Mouse (Mus musculus) hindbrain, embryonic 14.5 days (tissue): ENCODE measurements at regions not wholly inside any gene's neighbourhood (a gene's known extent, or its start where the extent isn't known, plus 50 kb on each side); places are given as distances from the start of the nearest gene placed in this dataset.

Source experiments
- ATAC-seq: fragments of 200-750 bp; cut with Nextera tagmentation; 2 replicates; pipeline ENCODE4 v1.8.0; 2017; ENCODE audit warnings: moderate number of reproducible peaks, mild to moderate bottlenecking, moderate TSS enrichment, moderate library complexity; ENCODE audit not compliant: low FRiP score
- DNase-seq: peaks from one replicate; pipeline ENCODE4 v3.0.0-alpha.2; 2015; ENCODE audit warnings: low spot score
- H3K27ac ChIP-seq: fragments of 300-500 bp; sonication (generic); 2 replicates; pipeline ENCODE4 v1.5.1; 2014; ENCODE audit warnings: mild to moderate bottlenecking, moderate library complexity
- H3K27me3 ChIP-seq: fragments of 300-500 bp; sonication (generic); 2 replicates; pipeline ENCODE4 v1.6.1; 2014; ENCODE audit warnings: mild to moderate bottlenecking, low read length, mixed read lengths; ENCODE audit not compliant: control insufficient read depth, insufficient read depth
- H3K36me3 ChIP-seq: fragments of 300-500 bp; sonication (generic); replicated peaks from 2 replicates; pipeline ENCODE4 v1.6.1; 2014; ENCODE audit not compliant: control insufficient read depth, insufficient read depth
- H3K4me1 ChIP-seq: fragments of 300-500 bp; sonication (generic); replicated peaks from 2 replicates; pipeline ENCODE4 v1.6.1; 2014; ENCODE audit warnings: antibody characterized with exemption, low read length, mixed read lengths; ENCODE audit not compliant: control insufficient read depth, insufficient read depth
- H3K4me2 ChIP-seq: fragments of 300-500 bp; sonication (generic); replicated peaks from 2 replicates; pipeline ENCODE4 v1.6.1; 2014; ENCODE audit warnings: mild to moderate bottlenecking, moderate library complexity
- H3K4me3 ChIP-seq: fragments of 300-500 bp; sonication (generic); replicated peaks from 2 replicates; pipeline ENCODE4 v1.5.1; 2014; ENCODE audit warnings: mild to moderate bottlenecking, low read length
- H3K9ac ChIP-seq: fragments of 300-500 bp; sonication (generic); 2 replicates; pipeline ENCODE4 v1.6.1; 2014
- H3K9me3 ChIP-seq: fragments of 300-500 bp; sonication (generic); 2 replicates; pipeline ENCODE4 v1.6.1; 2016; ENCODE audit warnings: low read length; ENCODE audit not compliant: control insufficient read depth
- WGBS: fragments of 180-500 bp; shearing (Covaris S2); extraction: QIAGEN DNeasy Blood & Tissue Kit; methylation state at CpG from one replicate; pipeline ENCODE4 v1.1.7; 2014; 5-methylcytosine and 5-hydroxymethylcytosine counted together

- no peak for ATAC-seq
These were observed 431.3 kb upstream of the Reg3g start for GRCm38 (mm10) chr6:78899952-78900351.

GRCm38 (mm10) chr6:78892730-78893129 is 424.1 kb upstream of the Reg3g start:
- Histone ChIP-seq H3K27ac (no peak overlapping the region), H3K27me3 (no peaks in the 10 kb centered on the region), H3K4me2 (no peak overlapping the region), H3K4me1 (no peaks in the 10 kb centered on the region), H3K9me3 (no peaks in the 10 kb centered on the region), H3K4me3 (no peak overlapping the region), H3K36me3 (no peaks in the 10 kb centered on the region), H3K9ac (no peak overlapping the region)
- ATAC-seq: no peak
- WGBS: 84% methylated on average over 3 of the region's 3 CpGs
- DNase-seq: no peak

More at GRCm38 (mm10) chr6:78899952-78900351, 431.3 kb upstream of the Reg3g start:
- 5% methylated on average over 2 of the region's 2 CpGs for WGBS
- Histone ChIP-seq H3K27ac (no peak overlapping the region), H3K4me2 (no peak overlapping the region), H3K9me3 (no peaks in the 10 kb centered on the region), H3K36me3 (no peaks in the 10 kb centered on the region), H3K4me3 (no peak overlapping the region), H3K9ac (no peak overlapping the region), H3K27me3 (no peaks in the 10 kb centered on the region), H3K4me1 (no peaks in the 10 kb centered on the region)
- DNase-seq: peak; percentile 40

GRCm38 (mm10) chr6:78863031-78863430 is 394.4 kb upstream of the Reg3g start:
- Histone ChIP-seq H3K4me1 (no peaks in the 10 kb centered on the region), H3K36me3 (no peaks in the 10 kb centered on the region), H3K9ac (no peak overlapping the region), H3K27ac (no peak overlapping the region), H3K4me3 (no peak overlapping the region), H3K27me3 (no peaks in the 10 kb centered on the region), H3K9me3 (no peaks in the 10 kb centered on the region), H3K4me2 (no peak overlapping the region)
- ATAC-seq: no peak
- DNase-seq: no peak

DNA sequence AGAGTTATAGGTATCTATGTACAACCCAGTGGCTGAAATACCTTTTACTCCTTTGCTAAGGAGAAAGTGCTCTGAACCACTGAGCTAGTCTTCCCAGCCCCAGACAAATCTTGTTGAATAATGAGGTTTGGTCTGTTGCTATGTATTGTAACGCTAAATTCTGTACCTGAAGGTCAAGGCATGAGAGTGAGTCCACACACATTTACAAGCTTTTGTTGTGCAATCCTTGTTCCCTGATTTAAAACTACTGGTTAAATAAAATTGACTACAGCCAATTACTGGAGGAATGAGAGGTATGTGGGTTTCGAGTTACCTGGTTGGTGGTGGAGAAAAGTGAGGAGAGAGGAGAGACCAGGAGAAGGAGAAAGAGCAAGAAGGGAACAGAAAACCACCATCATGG is 372.6 kb upstream of the Reg3g start:
- no peaks in the 10 kb centered on the region for H3K27me3 ChIP-seq
- ATAC-seq: no peak
- H3K36me3 ChIP-seq: no peaks in the 10 kb centered on the region
- H3K9ac ChIP-seq: no peak overlapping the region
- 69% methylated on average over 2 of the region's 2 CpGs for WGBS
- no peak for DNase-seq
- H3K4me1 ChIP-seq: no peaks in the 10 kb centered on the region
- no peak overlapping the region for H3K4me3 ChIP-seq
- no peak overlapping the region for H3K27ac ChIP-seq
- no peak overlapping the region for H3K4me2 ChIP-seq
- no peaks in the 10 kb centered on the region for H3K9me3 ChIP-seq

DNA sequence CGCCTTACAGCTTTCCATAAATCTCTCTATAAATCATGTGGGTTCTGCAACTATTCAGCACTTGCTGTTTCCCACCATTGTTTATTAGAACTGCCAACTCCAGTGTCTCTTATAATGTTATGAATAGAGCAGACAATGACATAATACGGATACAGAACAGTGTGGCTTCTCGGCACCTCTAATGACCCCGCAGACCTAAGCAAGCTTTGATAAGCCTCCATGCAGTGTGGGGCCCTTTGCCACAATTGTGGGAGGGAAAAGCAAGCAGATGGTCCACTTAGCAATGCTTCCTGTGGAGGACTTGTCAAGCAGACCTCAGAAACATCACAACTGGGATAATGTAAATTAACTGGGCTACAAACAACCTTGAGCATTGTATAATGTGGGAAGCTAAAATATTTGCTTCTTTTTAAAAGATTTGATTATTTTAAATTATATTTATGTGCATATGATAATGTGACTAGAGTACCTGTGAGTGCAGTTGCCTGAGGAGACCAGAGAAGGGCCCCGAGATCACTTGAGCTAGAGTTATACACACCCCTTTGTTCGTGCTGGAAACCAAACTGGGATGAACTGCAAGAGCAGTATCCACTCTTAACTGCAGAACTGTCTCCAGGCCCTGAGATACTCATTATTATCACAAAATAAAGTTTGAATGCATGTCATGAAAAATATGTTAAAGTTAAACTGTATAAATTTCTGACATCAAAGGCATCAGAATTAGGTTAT is 357.4 kb upstream of the Reg3g start:
- Histone ChIP-seq H3K9ac (no peak overlapping the region), H3K27ac (no peak overlapping the region), H3K4me2 (no peak overlapping the region), H3K9me3 (no peaks in the 10 kb centered on the region), H3K4me3 (no peak overlapping the region), H3K36me3 (no peaks in the 10 kb centered on the region), H3K27me3 (no peaks in the 10 kb centered on the region), H3K4me1 (no peaks in the 10 kb centered on the region)
- 48% methylated on average over 6 of the region's 6 CpGs for WGBS
- DNase-seq (no peak), ATAC-seq (no peak)

DNA sequence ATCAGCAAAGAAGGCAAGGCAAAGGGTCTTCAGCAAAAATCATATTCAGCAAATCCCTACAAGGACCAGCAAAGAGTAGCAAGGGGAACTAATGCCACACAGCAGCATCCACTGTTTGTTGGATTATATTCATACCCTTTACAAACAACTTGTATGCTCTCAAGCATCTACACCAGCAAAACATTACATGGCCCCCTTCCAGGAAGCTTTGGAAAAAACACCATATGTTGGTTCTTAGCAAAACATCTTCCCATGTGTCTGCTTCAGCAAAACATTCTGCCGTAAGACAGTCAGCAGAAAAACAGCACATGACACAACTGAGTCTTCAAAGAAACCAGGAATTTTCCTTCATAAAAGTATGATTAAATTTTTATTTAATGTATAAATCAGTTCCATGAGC is 352.6 kb upstream of the Reg3g start:
- Histone ChIP-seq H3K4me2 (no peak overlapping the region), H3K9ac (no peak overlapping the region), H3K36me3 (no peaks in the 10 kb centered on the region), H3K4me1 (no peaks in the 10 kb centered on the region), H3K27ac (no peak overlapping the region), H3K4me3 (no peak overlapping the region), H3K9me3 (no peaks in the 10 kb centered on the region), H3K27me3 (no peaks in the 10 kb centered on the region)
- 88% methylated on average over 1 of the region's 1 CpGs for WGBS
- DNase-seq (no peak), ATAC-seq (no peak)

DNA sequence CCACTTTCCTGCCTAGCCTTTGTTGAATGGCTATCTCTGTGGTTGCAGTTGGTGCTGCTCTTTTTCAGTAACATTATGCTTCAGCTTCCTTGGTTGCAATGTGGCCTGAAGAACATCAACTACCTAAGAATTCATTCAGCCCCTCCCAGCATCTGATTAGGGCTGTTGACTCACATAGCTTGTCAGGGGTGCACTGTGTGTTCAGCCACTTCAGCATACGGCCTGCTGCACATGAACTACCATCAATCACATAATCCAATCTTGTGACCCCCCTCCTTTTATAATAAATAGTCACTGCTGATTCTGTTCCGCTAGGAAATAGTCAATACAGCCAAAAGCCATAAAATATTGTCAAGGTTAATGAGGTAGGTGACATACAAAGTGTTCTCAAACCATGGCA is 328.3 kb upstream of the Reg3g start:
- Histone ChIP-seq H3K36me3 (no peaks in the 10 kb centered on the region), H3K27me3 (no peaks in the 10 kb centered on the region), H3K9me3 (no peaks in the 10 kb centered on the region), H3K4me1 (no peaks in the 10 kb centered on the region), H3K9ac (no peak overlapping the region), H3K4me2 (no peak overlapping the region), H3K27ac (no peak overlapping the region), H3K4me3 (no peak overlapping the region)
- WGBS: 57% methylated on average over 2 of the region's 2 CpGs
- no peak for ATAC-seq
- DNase-seq: no peak

DNA sequence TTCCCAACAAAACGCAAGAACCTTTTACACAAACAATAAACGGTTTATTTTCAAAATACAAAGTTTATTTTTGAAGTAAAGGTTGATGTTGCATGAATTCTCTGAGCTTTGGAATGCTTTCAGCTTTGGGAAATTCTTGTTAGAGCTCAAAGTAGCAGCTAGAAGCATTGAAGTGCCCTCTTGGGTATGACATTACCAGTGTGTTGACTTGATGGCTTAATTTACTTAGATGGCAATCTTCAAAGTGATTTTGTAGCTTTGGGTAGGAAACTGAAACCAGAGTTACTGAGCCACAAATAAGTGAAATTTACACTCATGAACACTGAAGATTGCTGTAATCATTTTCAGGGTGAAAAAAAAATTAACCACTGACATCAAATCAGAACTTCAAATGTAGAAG is 320.3 kb upstream of the Reg3g start:
- ATAC-seq: no peak
- no peak overlapping the region for H3K9ac ChIP-seq
- no peaks in the 10 kb centered on the region for H3K36me3 ChIP-seq
- 85% methylated on average over 2 of the region's 2 CpGs for WGBS
- H3K27ac ChIP-seq: no peak overlapping the region
- no peaks in the 10 kb centered on the region for H3K27me3 ChIP-seq
- no peak for DNase-seq
- H3K4me2 ChIP-seq: no peak overlapping the region
- no peaks in the 10 kb centered on the region for H3K4me1 ChIP-seq
- no peak overlapping the region for H3K4me3 ChIP-seq
- no peaks in the 10 kb centered on the region for H3K9me3 ChIP-seq

DNA sequence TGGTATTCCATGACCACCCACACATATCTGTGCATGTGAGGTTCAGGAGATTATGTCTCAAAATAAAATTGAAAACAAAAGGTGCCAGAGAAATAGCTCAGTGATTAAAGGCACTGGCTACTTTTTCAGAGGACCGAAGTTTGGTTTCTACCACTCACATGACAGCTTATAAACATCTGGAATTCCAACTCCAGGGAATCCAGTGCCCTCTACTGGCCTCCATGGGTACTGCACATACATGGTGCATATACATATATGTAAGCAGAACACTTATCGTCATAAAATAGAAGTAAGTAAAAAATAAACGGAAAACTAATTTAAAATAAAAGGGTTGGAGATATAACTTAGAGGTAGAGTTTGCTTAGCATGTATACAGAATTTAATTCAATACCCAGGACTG is 288.9 kb upstream of the Reg3g start:
- Histone ChIP-seq H3K4me1 (no peaks in the 10 kb centered on the region), H3K9ac (no peak overlapping the region), H3K27me3 (no peaks in the 10 kb centered on the region), H3K36me3 (no peaks in the 10 kb centered on the region), H3K4me2 (no peak overlapping the region), H3K4me3 (no peak overlapping the region), H3K27ac (no peak overlapping the region), H3K9me3 (no peaks in the 10 kb centered on the region)
- no peak for ATAC-seq
- WGBS: 97% methylated on average over 3 of the region's 3 CpGs
- no peak for DNase-seq
